Mouse (Mus musculus) brain, embryonic 18.5 days (tissue): ENCODE measurements around the gene Ganc.

ENCODE experiments used
- DNase-seq: peaks from one replicate; pipeline ENCODE4 v3.0.0-alpha.2; 2012; ENCODE audit warnings: low read depth, low spot score

Gene Ganc

GRCm38 (mm10) chr2:120403653-120403985, at the start of gene Ganc:
Ganc (plus strand) TSS chr2:120403896.
- no peak for DNase-seq

- no peak for DNase-seq
These were observed 43.3 kb upstream of the Ganc start for GRCm38 (mm10) chr2:120360425-120360824.

GRCm38 (mm10) chr2:120366501-120366900, 37.2 kb upstream of the Ganc start:
- DNase-seq: no peak

- DNase-seq: no peak
These were observed 36.1 kb upstream of the Ganc start for GRCm38 (mm10) chr2:120367416-120368207.

- no peak for DNase-seq
These were observed 29.8 kb upstream of the Ganc start for GRCm38 (mm10) chr2:120373858-120374257.

GRCm38 (mm10) chr2:120386264-120386663, 17.4 kb upstream of the Ganc start:
- no peak for DNase-seq

- no peak for DNase-seq
These were observed 16.4 kb upstream of the Ganc start for GRCm38 (mm10) chr2:120387291-120387690.

GRCm38 (mm10) chr2:120389376-120389775, 14.3 kb upstream of the Ganc start:
- no peak for DNase-seq

GRCm38 (mm10) chr2:120390934-120391333, 12.8 kb upstream of the Ganc start:
- DNase-seq: no peak

GRCm38 (mm10) chr2:120392406-120392805, 11.3 kb upstream of the Ganc start:
- DNase-seq: no peak

- no peak for DNase-seq
These were observed 5.7 kb upstream of the Ganc start for GRCm38 (mm10) chr2:120397951-120398350.

GRCm38 (mm10) chr2:120402813-120403212, 883 bp upstream of the Ganc start:
- DNase-seq: no peak

GRCm38 (mm10) chr2:120403986-120404822, 508 bp downstream of the Ganc start, which contains the start of gene Tmem87a:
Tmem87a (minus strand) TSS chr2:120404113.
- peak; percentile 94 for DNase-seq

- DNase-seq: no peak
These were observed 1.4 kb downstream of the Ganc start for GRCm38 (mm10) chr2:120404823-120405765.

- no peak for DNase-seq
These were observed 7.5 kb downstream of the Ganc start for GRCm38 (mm10) chr2:120411096-120411628.

GRCm38 (mm10) chr2:120414113-120414512, 10.4 kb downstream of the Ganc start:
- no peak for DNase-seq

GRCm38 (mm10) chr2:120414738-120415414, 11.2 kb downstream of the Ganc start:
- no peak for DNase-seq

GRCm38 (mm10) chr2:120424386-120424785, 20.7 kb downstream of the Ganc start:
- DNase-seq: no peak

- DNase-seq: no peak
These were observed 40.8 kb downstream of the Ganc start for GRCm38 (mm10) chr2:120444486-120444885.

GRCm38 (mm10) chr2:120446373-120446772, 42.7 kb downstream of the Ganc start:
- DNase-seq: no peak

GRCm38 (mm10) chr2:120447306-120447705, 43.6 kb downstream of the Ganc start:
- no peak for DNase-seq
